Mouse (Mus musculus) liver, postnatal 0 days (tissue): ENCODE results near the gene Dtnb.

ENCODE experiments used
- CTCF ChIP-seq: sonication (generic); IDR thresholded peaks from 2 replicates; pipeline ENCODE4 v1.5.1; 2016; ENCODE audit warnings: antibody characterized with exemption, low read depth
- EP300 ChIP-seq: IDR thresholded peaks from 2 replicates; pipeline ENCODE4 v1.6.1; 2016; ENCODE audit warnings: antibody characterized with exemption, low read depth, mild to moderate bottlenecking

GRCm38 (mm10) chr12:3817566-3817965, 245.4 kb downstream of the Dtnb start:
- TF ChIP-seq CTCF, result no peak
- no peak for TF ChIP-seq EP300
